Mouse (Mus musculus) Patski (cell line): Measurements from ENCODE around the gene Traip. TPM values are rescaled to one million over a fixed set of nuclear protein-coding genes. Genes with fewer than 3 reads are reported as not detected.
A peak's percentile ranks its signal among the peaks of the same experiment; 100 is the strongest.

Experiments used
- ATAC-seq: fragments of 100-300 bp; one replicate; pipeline ENCODE4 v1.8.0; 2021
- CTCF ChIA-PET: fragments of 350-600 bp; sonication (Branson Sonifier 250); formaldehyde crosslinking; loops from one replicate; lab custom pipeline; 2022; ENCODE audit warnings: inconsistent platforms; lab: Charles Lee
- POLR2A ChIA-PET: fragments of 350-600 bp; sonication (Branson Sonifier 250); formaldehyde crosslinking; loops from one replicate; lab custom pipeline; 2022; ENCODE audit warnings: antibody characterized with exemption, inconsistent platforms; lab: Charles Lee
- DNase-seq: peaks from one replicate; pipeline ENCODE4 v3.0.0-alpha.2; 2011; ENCODE audit warnings: low read depth, low spot score
- H3K27me3 ChIP-seq: fragments of 371-371 bp; one replicate; pipeline ENCODE4 v1.5.1; 2021
- CTCF ChIP-seq: fragments of 100-300 bp; IDR thresholded peaks from one replicate; pipeline ENCODE4 v1.5.1; 2021
- in situ Hi-C: fragments of 300-500 bp; cut with MboI; formaldehyde crosslinking; loops from 3 replicates; pipeline ENCODE4 v1.11.1; 2018; ENCODE audit warnings: low pct_unique_long_range_greater_than_20kb, mixed read lengths
- polyA plus RNA-seq: library from polyadenylated mRNA; unstranded; gene quantifications from one replicate; pipeline ENCODE4 v1.2.3, GENCODE M21; 2021

Traip gene
- polyA plus RNA-seq, 1 experiment from 2014 or later, result 7.3 TPM

DNA sequence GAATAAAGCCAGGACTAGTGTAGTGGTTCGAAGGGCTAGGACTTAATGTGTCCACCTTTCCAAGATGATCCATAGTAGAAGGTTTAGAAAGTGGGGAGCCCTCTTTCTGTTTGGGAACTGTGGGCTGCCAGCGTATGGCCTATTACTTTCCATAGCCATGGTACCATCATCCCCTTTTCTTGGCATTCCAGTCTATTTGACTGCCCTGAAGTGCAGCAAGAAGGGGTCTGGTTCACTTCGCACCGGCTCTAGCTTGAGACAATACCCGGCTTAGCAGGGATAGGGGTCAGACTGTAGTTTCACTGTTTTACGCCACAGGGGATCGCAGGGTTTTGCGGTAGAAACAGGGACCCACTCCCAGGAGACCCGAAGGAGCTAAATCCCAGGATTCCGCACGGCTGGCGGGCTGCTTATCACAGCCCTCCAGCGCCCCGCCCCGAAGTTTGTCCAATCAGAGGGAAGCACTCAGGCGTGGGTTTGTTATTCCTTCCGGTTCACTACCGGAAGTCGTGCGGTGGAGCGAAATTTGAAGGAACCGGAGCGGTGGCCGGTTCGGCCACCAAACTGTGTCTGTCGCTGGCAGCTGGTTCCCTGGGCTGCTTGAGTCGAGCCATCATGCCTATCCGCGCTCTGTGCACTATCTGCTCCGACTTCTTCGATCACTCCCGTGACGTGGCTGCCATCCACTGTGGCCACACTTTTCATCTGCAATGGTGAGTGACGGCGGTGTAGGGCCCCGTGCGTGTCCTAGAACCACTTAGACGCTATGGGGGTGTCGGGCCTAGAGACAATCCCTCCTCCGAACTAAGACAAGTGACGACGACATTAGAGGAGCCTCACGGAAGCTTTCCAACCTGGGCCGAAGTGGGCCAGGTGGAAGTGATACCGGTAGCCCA, 772 bp downstream of the Traip start:
- DNase-seq (peak; percentile 13), ATAC-seq (no peak)
- in situ Hi-C loops, result no loop called here
- CTCF ChIA-PET, result interaction anchor here (2.0 to 3.8 kb wide), 2 partner anchors 11 to 46 kb away, joined by 8 to 17 read pairs; no protein-coding TSS in a partner anchor
- peaks cover 17% of the 10 kb centered on the region for H3K27me3 ChIP-seq
- TF ChIP-seq CTCF, result no peak
- POLR2A ChIA-PET, result no interaction called here

DNA sequence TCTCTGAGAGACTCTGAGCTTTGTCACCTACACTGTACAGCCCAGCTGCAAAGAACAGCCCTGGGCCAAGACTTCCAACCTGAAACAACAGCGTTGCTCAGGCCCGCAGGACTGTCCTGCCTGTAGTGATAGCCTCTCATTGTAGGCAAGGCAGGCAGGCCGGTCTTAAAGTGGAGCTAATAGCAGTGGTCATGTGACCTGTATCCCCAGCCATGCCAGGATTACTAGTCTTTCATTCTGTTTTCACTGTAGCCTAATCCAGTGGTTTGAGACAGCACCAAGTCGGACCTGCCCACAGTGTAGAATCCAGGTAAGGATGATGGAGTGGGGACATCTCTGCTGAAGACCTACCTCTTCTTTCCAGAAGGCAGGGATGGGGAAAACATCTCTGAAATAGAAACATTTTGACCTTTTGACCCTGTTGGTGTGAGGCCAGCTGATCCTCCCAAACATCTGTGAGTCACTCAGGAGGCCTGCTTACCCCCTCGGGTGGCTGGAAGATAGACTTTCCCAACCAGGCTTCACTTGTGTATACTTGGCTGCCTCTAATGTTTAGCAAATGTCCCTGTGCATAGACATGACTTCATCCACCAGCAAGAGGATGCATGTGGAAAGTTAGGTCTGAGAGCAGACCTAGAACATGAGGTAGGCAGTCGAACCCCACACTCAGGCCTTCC, 5.8 kb downstream of the Traip start:
- in situ Hi-C loops, result no loop called here
- ATAC-seq (peak; percentile 44), DNase-seq (peak; percentile 61)
- CTCF ChIA-PET, result no interaction called here
- POLR2A ChIA-PET, result no interaction called here
- no peaks in the 10 kb centered on the region for H3K27me3 ChIP-seq
- no peak for TF ChIP-seq CTCF

DNA sequence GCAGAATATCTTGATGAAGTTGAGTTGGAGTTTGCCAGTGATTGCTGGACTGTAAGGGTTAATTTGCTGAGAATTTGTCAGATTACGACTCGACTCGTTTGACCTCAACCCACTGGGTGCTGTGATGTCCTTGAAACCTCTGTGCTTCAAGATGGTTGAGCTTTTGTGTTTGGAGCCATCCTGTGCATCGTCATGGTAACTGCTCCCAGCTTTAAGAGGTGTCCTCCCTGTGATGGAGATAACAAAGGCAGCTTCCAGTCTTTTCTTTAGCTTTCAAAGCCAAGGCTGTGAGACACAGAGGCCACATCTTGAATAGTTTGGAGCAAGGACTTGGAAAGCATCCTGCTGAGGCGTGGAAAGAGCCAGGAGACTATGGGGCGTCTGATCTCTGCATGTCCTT, 7.2 kb downstream of the Traip start:
- ChIA-PET CTCF (interaction anchor here (1.0 to 3.0 kb wide), 3 partner anchors 15 to 52 kb away, joined by 3 to 18 read pairs (median 3); partner anchors contain the start of gene Mst1r), POLR2A (no interaction called here)
- in situ Hi-C loops, result no loop called here
- H3K27me3 ChIP-seq, result no peaks in the 10 kb centered on the region
- DNase-seq, result no peak
- ATAC-seq, result no peak
- no peak for TF ChIP-seq CTCF

DNA sequence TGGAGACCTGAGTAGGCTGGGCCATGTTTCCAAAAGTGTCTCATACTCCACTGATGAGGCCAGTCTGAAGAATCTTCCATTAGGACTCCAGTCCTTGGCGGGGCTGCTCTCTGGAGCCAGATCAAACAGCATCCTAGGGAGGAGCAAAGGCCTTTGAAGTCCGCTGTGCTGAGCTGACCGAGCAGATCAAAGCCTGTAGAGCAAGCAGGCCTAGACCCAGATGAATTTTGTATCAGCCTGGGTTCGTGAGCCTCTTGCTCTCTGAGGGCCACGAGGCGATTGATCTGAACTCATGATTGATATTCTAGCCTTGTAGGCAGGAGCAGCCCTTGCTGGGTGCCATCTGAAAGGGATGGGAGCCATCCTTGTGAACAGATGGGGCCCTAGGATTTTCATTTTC, 10.0 kb downstream of the Traip start:
- POLR2A ChIA-PET, result no interaction called here
- no peak for TF ChIP-seq CTCF

DNA sequence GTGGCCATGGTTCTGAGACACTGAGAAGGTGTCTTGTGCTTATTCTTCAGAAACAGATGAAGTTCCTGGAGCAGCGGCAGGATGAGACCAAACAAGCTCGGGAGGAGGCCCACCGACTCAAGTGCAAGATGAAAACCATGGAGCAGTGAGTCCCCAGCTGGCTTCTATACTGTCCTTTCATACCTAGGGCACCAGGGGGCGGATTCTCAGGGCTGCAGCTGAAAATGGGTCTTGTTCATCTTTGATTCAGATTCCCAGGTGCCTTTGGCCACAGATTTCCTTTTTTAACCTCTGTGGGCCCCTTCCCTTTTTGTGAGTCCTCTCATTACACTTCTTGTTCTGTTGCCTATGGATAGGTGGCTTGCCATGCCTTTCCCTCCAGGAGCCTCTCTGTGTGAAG, 11.0 kb downstream of the Traip start:
- TF ChIP-seq CTCF, result no peak
- ChIA-PET POLR2A (interaction anchor here (1.3 kb wide), 1 partner anchor 56 kb away, joined by 3 read pairs; no protein-coding TSS in a partner anchor), CTCF (interaction anchor here (1.3 to 4.6 kb wide), 6 partner anchors 19 to 107 kb away, joined by 3 to 65 read pairs (median 4); partner anchors contain the start of gene Mst1r)
- in situ Hi-C loops, result loop anchor here (5.0 kb wide), 1 partner anchor 54 kb away; the partner anchor contains the start of gene Mst1r
- ATAC-seq, result no peak
- H3K27me3 ChIP-seq, result no peaks in the 10 kb centered on the region
- DNase-seq, result no peak

More for the DNA sequence above, 10.0 kb downstream of the Traip start:
- no peaks in the 10 kb centered on the region for H3K27me3 ChIP-seq
- in situ Hi-C loops, result loop anchor here (5.0 kb wide), 1 partner anchor 53 kb away; the partner anchor contains the start of gene Mst1r
- CTCF ChIA-PET, result interaction anchor here (0.6 to 4.6 kb wide), 3 partner anchors 47 to 108 kb away, joined by 3 to 65 read pairs (median 4); partner anchors contain the start of gene Mst1r
- ATAC-seq, result no peak
- DNase-seq, result no peak

DNA sequence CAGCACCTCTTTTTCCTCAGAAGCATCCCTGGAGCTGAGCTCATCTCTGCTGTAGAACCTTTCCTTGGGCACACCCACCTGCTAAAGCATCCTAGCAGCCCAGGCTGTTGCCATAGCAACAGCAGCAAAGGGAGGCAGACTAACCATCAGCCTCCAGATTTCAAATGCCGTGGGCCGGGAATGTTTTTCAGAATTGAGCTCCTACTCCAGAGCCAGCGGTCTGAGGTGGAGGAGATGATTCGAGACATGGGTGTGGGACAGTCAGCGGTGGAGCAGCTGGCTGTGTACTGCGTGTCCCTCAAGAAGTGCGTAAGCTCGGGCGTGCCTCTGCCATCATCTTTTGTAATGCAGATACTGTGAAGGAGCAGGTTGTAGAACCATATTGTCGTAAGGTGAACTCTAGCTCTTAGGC, 11.4 kb downstream of the Traip start:
- DNase-seq (no peak), ATAC-seq (no peak)
- TF ChIP-seq CTCF, result no peak
- H3K27me3 ChIP-seq, result no peaks in the 10 kb centered on the region
- CTCF ChIA-PET, result interaction anchor here (1.0 to 4.6 kb wide), 13 partner anchors 10 to 106 kb away, joined by 3 to 65 read pairs (median 4); partner anchors contain the start of genes Mst1r and Uba7
- POLR2A ChIA-PET, result interaction anchor here (1.3 kb wide), 1 partner anchor 57 kb away, joined by 3 read pairs; no protein-coding TSS in a partner anchor
- in situ Hi-C loops, result loop anchor here (5.0 kb wide), 1 partner anchor 54 kb away; the partner anchor contains the start of gene Mst1r

DNA sequence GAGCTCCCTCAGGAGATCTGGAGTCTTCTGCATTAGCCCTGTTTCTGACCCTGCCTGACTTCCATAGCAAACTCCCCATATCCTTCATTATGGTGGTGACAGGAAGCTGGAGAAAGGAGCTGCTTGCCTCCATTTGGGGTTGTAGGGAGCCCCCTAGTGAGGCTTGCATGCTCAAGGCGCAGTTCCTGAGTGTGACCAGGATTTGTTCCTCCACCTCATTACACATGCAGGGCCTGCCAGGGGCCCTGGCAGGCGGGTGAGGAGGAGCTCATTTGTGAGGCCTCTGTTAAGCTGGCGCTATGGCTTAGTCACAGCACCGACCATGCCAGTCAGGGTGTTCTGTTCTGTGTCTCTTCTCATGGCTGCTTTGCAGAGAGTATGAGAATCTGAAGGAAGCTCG, 11.9 kb downstream of the Traip start:
- ATAC-seq, result no peak
- in situ Hi-C loops, result loop anchor here (5.0 kb wide), 1 partner anchor 55 kb away; the partner anchor contains the start of gene Mst1r
- TF ChIP-seq CTCF, result peak; percentile 67
- POLR2A ChIA-PET, result interaction anchor here (1.3 kb wide), 1 partner anchor 57 kb away, joined by 3 read pairs; no protein-coding TSS in a partner anchor
- no peaks in the 10 kb centered on the region for H3K27me3 ChIP-seq
- no peak for DNase-seq
- CTCF ChIA-PET, result interaction anchor here (1.0 to 4.6 kb wide), 12 partner anchors 10 to 89 kb away, joined by 3 to 65 read pairs (median 4); partner anchors contain the start of genes Mst1r and Uba7

DNA sequence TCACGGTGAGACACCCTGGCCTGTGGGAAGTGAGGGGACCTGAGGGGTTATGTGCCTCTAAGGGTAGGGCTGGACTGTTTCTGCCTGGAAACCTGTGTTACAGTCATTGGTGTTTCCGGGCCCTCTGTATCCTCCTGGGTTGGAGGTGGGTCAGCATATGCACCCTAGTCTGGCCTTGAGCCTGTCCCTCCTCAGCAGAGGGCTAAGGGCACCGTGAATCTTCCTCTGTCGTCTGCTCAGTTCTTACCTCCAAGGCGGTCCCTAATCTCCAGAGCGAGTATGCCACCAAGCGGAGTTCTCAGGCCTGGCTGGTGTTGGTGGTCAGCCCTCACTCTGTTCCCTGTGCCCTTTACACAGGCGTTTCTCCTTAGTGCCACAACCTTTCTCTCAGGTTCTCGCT, 13.0 kb downstream of the Traip start:
- in situ Hi-C loops, result loop anchor here (5.0 kb wide), 1 partner anchor 56 kb away; the partner anchor contains the start of gene Mst1r
- no peak for DNase-seq
- no peak for ATAC-seq
- ChIA-PET CTCF (interaction anchor here (0.9 to 4.6 kb wide), 6 partner anchors 11 to 88 kb away, joined by 3 to 65 read pairs (median 9); partner anchors contain the start of genes Mst1r and Uba7), POLR2A (interaction anchor here (1.1 to 1.5 kb wide), 3 partner anchors 10 to 58 kb away, joined by 3 to 4 read pairs (median 4); partner anchors contain the start of gene Gm20661)
- no peak for TF ChIP-seq CTCF
- H3K27me3 ChIP-seq, result no peaks in the 10 kb centered on the region

DNA sequence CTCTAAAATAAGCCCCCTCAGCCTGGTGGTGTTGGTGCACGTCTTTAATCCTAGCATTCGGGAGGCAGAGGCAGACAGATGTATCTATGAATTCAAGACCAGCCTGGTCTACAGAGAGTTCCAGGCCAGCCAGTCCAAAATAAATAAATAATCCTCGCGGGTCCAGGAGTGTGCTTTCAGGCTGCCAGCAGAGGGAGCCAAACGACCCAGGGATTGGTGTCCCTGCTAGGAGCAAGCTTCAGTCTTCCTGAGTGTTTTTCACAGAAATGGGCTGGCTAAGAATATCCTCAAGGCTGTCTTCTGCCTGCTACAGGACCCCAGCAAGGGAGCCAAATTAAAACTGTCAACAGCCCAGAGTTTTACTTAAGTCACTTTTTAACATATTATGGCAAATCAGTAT, 13.8 kb downstream of the Traip start:
- CTCF ChIA-PET, result interaction anchor here (0.8 to 4.6 kb wide), 8 partner anchors 11 to 90 kb away, joined by 3 to 65 read pairs (median 4); partner anchors contain the start of genes Amigo3, Gm20661, Mst1r and Uba7
- ATAC-seq (peak; percentile 57), DNase-seq (peak; percentile 51)
- in situ Hi-C loops, result loop anchor here (5.0 kb wide), 1 partner anchor 56 kb away; the partner anchor contains the start of gene Mst1r
- no peaks in the 10 kb centered on the region for H3K27me3 ChIP-seq
- POLR2A ChIA-PET, result interaction anchor here (1.5 kb wide), 2 partner anchors 9 to 19 kb away, joined by 3 to 4 read pairs; partner anchors contain the start of gene Gm20661
- peak; percentile 96 for TF ChIP-seq CTCF
